Mouse (Mus musculus) intestine, embryonic 14.5 days (tissue): ENCODE measurements around the gene Mbd3. TPM values are rescaled to one million over a fixed set of nuclear protein-coding genes. Genes with fewer than 3 reads are reported as not detected.

Source experiments
- ATAC-seq: fragments of 200-750 bp; cut with Nextera tagmentation; replicated peaks from 2 replicates; pipeline ENCODE4 v1.8.0; 2017; ENCODE audit warnings: low read depth, moderate number of reproducible peaks, moderate TSS enrichment, moderate library complexity; ENCODE audit not compliant: low FRiP score, low TSS enrichment
- DNase-seq: peaks from one replicate; pipeline ENCODE4 v3.0.0-alpha.2; 2018; ENCODE audit warnings: low spot score
- H3K27ac ChIP-seq: fragments of 300-500 bp; sonication (generic); 2 replicates; pipeline ENCODE4 v1.5.1; 2014; ENCODE audit warnings: low read depth, mild to moderate bottlenecking, control low read depth
- H3K27me3 ChIP-seq: fragments of 300-500 bp; sonication (generic); replicated peaks from 2 replicates; pipeline ENCODE4 v1.6.1; 2014; ENCODE audit warnings: low read length, control low read depth; ENCODE audit not compliant: control insufficient read depth, insufficient read depth
- H3K36me3 ChIP-seq: fragments of 300-500 bp; sonication (generic); 2 replicates; pipeline ENCODE4 v1.6.1; 2014; ENCODE audit warnings: low read length, control low read depth; ENCODE audit not compliant: control insufficient read depth, insufficient read depth
- H3K4me1 ChIP-seq: fragments of 300-500 bp; sonication (generic); replicated peaks from 2 replicates; pipeline ENCODE4 v1.6.1; 2014; ENCODE audit warnings: low read length, control low read depth, mixed read lengths; ENCODE audit not compliant: control insufficient read depth, insufficient read depth
- H3K4me2 ChIP-seq: fragments of 300-500 bp; sonication (generic); 2 replicates; pipeline ENCODE4 v1.6.1; 2014; ENCODE audit warnings: low read length
- H3K4me3 ChIP-seq: fragments of 300-500 bp; sonication (generic); 2 replicates; pipeline ENCODE4 v1.5.1; 2014; ENCODE audit warnings: low read depth, low read length, control low read depth, mixed read lengths
- H3K9ac ChIP-seq: fragments of 300-500 bp; sonication (generic); 2 replicates; pipeline ENCODE4 v1.6.1; 2014; ENCODE audit warnings: mild to moderate bottlenecking, low read length
- H3K9me3 ChIP-seq: fragments of 300-500 bp; sonication (generic); 2 replicates; pipeline ENCODE4 v1.6.1; 2016; ENCODE audit warnings: low read length, control low read depth; ENCODE audit not compliant: control insufficient read depth
- WGBS: fragments of 180-500 bp; shearing (Covaris S2); extraction: QIAGEN DNeasy Blood & Tissue Kit; methylation state at CpG from one replicate; pipeline ENCODE4 v1.1.7; 2014; 5-methylcytosine and 5-hydroxymethylcytosine counted together
- polyA plus RNA-seq: library from polyadenylated mRNA; unstranded; fragments of >200 nt; fragmentation: Nextera tagmentation; extraction: Ambion mirVana; gene quantifications from 2 replicates; pipeline ENCODE4 v1.2.1, GENCODE M21; 2014

Gene Mbd3
- polyA plus RNA-seq, 1 experiment from 2014 or later: 203 TPM

DNA sequence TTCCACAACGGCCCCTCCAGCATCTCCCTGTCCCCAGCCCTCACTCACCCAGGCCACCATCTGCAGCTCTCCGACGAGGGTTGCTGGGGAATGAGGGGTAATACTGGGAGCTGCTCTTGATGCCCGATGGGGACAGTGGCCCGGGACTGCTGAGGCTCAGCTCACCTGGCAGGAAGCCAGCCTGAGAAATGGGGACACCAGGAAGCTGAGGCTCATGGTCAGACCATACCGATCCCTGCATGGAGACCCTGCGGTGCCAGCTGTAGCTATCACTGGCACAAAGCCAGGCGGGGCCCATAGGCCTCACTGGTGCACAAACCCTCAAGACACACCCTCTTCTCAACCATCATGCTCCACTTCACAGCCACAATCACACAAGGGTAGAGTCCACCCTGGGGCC, 20.1 kb upstream of the Mbd3 start:
- 0 out of 2 replicates have a peak, but pooled peaks cover 9% of the 10 kb centered on the region for H3K4me1 ChIP-seq
- peaks cover 99% of the 10 kb centered on the region for H3K36me3 ChIP-seq
- no peak overlapping the region for H3K4me3 ChIP-seq
- ATAC-seq (no peak), DNase-seq (no peak)
- H3K9ac ChIP-seq: no peak overlapping the region
- no peaks in the 10 kb centered on the region for H3K9me3 ChIP-seq
- no peak overlapping the region for H3K4me2 ChIP-seq
- no peaks in the 10 kb centered on the region for H3K27me3 ChIP-seq
- H3K27ac ChIP-seq: 0 out of 2 replicates have a peak overlapping the region, but pooled peaks have one; percentile 7
- 93% methylated on average over 8 of the region's 8 CpGs for WGBS

GRCm38 (mm10) chr10:80418311-80418710, 19.0 kb upstream of the Mbd3 start:
- H3K27ac ChIP-seq: no peak overlapping the region
- 60% methylated on average over 3 of the region's 3 CpGs for WGBS
- DNase-seq: no peak

DNA sequence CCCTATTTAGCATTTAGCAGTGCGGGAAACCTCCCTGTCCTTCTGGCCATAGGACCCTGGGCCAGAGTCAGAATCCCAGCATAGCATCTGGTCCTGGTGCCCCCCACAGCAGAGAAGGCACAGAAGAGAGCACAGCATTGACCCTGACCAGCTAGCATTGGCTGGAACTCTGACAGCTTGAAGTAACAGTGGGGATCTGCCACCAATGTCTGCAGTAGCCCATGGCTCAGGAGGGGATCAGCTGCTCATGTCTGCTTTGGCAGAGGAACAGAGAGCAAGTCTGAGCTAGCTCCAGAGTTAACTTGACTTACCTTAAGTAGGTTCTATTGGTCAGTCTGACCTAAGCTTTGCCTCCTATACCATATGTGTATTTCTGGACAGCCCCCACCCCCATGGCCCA, 18.5 kb upstream of the Mbd3 start:
- Histone ChIP-seq H3K4me2 (no peak overlapping the region), H3K27me3 (no peaks in the 10 kb centered on the region), H3K9me3 (no peaks in the 10 kb centered on the region), H3K9ac (no peak overlapping the region), H3K4me3 (no peak overlapping the region), H3K27ac (no peak overlapping the region), H3K4me1 (0 out of 2 replicates have a peak, but pooled peaks cover 6% of the 10 kb centered on the region), H3K36me3 (peaks cover 100% of the 10 kb centered on the region)
- WGBS: 89% methylated on average over 1 of the region's 1 CpGs
- ATAC-seq (no peak), DNase-seq (no peak)

More at GRCm38 (mm10) chr10:80418311-80418710, 19.0 kb upstream of the Mbd3 start:
- Histone ChIP-seq H3K27me3 (no peaks in the 10 kb centered on the region), H3K9me3 (no peaks in the 10 kb centered on the region), H3K9ac (no peak overlapping the region), H3K4me3 (no peak overlapping the region), H3K4me1 (0 out of 2 replicates have a peak, but pooled peaks cover 6% of the 10 kb centered on the region), H3K4me2 (no peak overlapping the region), H3K36me3 (peaks cover 100% of the 10 kb centered on the region)
- ATAC-seq: no peak

- WGBS: 91% methylated on average over 10 of the region's 10 CpGs
- 0 out of 2 replicates have a peak, but pooled peaks cover 5% of the 10 kb centered on the region for H3K4me1 ChIP-seq
These were observed 18.0 kb upstream of the Mbd3 start for GRCm38 (mm10) chr10:80417371-80417770.

DNA sequence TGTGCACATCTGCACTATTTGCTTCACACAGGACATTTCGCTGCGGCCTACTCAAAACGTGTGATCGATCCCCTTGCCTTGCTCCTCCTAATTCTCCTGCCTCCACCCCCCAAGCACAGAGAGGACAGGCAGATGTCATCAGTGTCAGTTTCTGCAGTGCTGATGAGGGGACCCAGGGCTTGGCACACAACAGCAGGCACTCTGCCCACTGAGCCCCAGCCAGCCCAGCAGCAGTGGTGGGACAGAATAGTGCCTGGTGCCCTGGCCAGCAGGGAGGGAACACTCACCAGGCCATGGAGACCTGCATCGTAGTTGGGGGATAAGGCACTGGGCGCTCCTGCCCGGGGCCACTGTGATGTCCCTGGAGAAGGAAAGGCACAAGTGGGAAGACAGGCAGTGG, 16.2 kb upstream of the Mbd3 start:
- Histone ChIP-seq H3K4me1 (no peaks in the 10 kb centered on the region), H3K27me3 (no peaks in the 10 kb centered on the region), H3K9me3 (no peaks in the 10 kb centered on the region), H3K4me2 (no peak overlapping the region), H3K4me3 (no peak overlapping the region), H3K36me3 (peaks cover 100% of the 10 kb centered on the region), H3K9ac (no peak overlapping the region), H3K27ac (no peak overlapping the region)
- ATAC-seq (no peak), DNase-seq (no peak)
- 92% methylated on average over 7 of the region's 7 CpGs for WGBS

More at GRCm38 (mm10) chr10:80417371-80417770, 18.0 kb upstream of the Mbd3 start:
- DNase-seq (no peak), ATAC-seq (no peak)
- H3K27ac ChIP-seq: no peak overlapping the region
- peaks cover 100% of the 10 kb centered on the region for H3K36me3 ChIP-seq
- H3K4me3 ChIP-seq: no peak overlapping the region
- no peaks in the 10 kb centered on the region for H3K9me3 ChIP-seq
- H3K27me3 ChIP-seq: no peaks in the 10 kb centered on the region
- H3K9ac ChIP-seq: no peak overlapping the region
- H3K4me2 ChIP-seq: no peak overlapping the region

- Histone ChIP-seq H3K36me3 (peaks cover 94% of the 10 kb centered on the region), H3K9ac (no peak overlapping the region), H3K27me3 (no peaks in the 10 kb centered on the region), H3K4me1 (no peaks in the 10 kb centered on the region), H3K4me3 (no peak overlapping the region), H3K27ac (no peak overlapping the region), H3K4me2 (no peak overlapping the region), H3K9me3 (no peaks in the 10 kb centered on the region)
- DNase-seq (no peak), ATAC-seq (no peak)
- 86% methylated on average over 44 of the region's 44 CpGs for WGBS
These were observed 13.5 kb upstream of the Mbd3 start for GRCm38 (mm10) chr10:80412656-80413541.

- WGBS: 50% methylated on average over 4 of the region's 4 CpGs
- Histone ChIP-seq H3K36me3 (peaks cover 62% of the 10 kb centered on the region), H3K4me3 (no peak overlapping the region), H3K27me3 (no peaks in the 10 kb centered on the region), H3K27ac (no peak overlapping the region), H3K4me2 (no peak overlapping the region), H3K9ac (no peak overlapping the region), H3K4me1 (peaks cover 14% of the 10 kb centered on the region), H3K9me3 (no peaks in the 10 kb centered on the region)
- ATAC-seq (no peak), DNase-seq (no peak)
These were observed 8.6 kb upstream of the Mbd3 start for GRCm38 (mm10) chr10:80407924-80408323.

DNA sequence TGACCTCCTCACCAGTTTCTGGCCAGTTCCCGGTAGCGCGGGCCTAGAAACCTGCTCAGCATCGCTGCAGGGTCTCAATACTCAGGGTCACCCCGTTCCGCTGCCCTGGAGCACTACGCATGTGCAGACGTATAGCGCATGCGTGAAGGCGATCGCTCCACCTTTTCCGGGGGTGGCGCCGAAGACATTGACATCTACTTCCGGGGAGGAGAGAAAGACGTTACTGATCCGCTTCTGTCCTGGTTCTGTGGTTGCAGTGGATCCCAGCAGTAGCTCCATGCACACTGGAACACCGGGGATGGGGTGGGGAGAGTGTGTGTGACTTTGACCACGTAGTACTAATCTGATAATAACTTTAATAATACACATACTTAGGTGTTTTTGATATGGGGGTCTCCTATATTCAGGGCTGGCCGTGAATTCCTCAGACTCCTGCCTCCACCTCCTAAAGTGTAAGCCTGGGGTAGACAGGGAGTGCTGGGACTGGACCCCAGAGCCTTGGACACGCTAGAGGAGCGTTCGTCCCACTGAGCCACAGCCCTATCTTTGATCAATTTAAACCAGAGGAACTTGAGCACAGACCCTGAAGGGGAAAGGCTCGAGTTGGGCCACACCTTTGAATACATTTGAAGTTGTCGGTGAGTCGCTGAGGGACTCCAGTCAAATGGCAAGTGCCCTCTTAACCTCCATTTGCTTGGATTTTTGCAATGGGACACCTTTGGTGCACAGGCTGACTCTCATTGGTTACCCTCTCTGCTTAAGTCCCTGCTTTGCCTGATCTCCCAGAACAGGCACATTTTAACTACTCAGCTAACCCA, 7.5 kb upstream of the Mbd3 start, which contains the start of gene Uqcr11:
Gene Uqcr11, minus strand, starts transcription at position 147 of the 818 bp plus-strand sequence.
- Histone ChIP-seq H3K4me1 (peaks cover 14% of the 10 kb centered on the region), H3K9me3 (no peaks in the 10 kb centered on the region), H3K27me3 (no peaks in the 10 kb centered on the region), H3K27ac (peak within 1 kb of the TSS; percentile 58; the same call in 1 of the 2 replicates), H3K36me3 (peaks cover 60% of the 10 kb centered on the region), H3K4me2 (peak within 1 kb of the TSS; percentile 93), H3K9ac (peak within 1 kb of the TSS; percentile 75), H3K4me3 (peak within 1 kb of the TSS; percentile 88)
- ATAC-seq: peak; percentile 71
- DNase-seq: peak; percentile 91
- 1% methylated on average over 27 of the region's 27 CpGs for WGBS
